Mouse (Mus musculus) kidney, postnatal 36 days (tissue): ENCODE measurements around the gene Lgals8.
A peak's percentile ranks its signal among the peaks of the same experiment; 100 is the strongest.
"Not testable (repeated sequence)": the region's sequence is repeated elsewhere in the genome, so short reads cannot be mapped to it uniquely, and the experiment has no call there.

Source experiments
- DNase-seq, 2 experiments: peaks; one replicate each; pipeline ENCODE4 v3.0.0; 2021 to 2022; ENCODE audit warnings: mixed read lengths in 2 of 2

Gene Lgals8

GRCm38 (mm10) chr13:12464844-12465243, at the start of gene Lgals8:
Lgals8 (minus strand) TSS chr13:12464944.
- DNase-seq = no peak

- DNase-seq = no peak
These were observed 46.6 kb upstream of the Lgals8 start for GRCm38 (mm10) chr13:12511189-12511965.

GRCm38 (mm10) chr13:12510032-12510431, 45.3 kb upstream of the Lgals8 start:
- DNase-seq = no peak

- no peak for DNase-seq
These were observed 42.7 kb upstream of the Lgals8 start for GRCm38 (mm10) chr13:12507426-12507825.

- DNase-seq = no peak
These were observed 40.6 kb upstream of the Lgals8 start for GRCm38 (mm10) chr13:12505359-12505758.

GRCm38 (mm10) chr13:12503238-12503751, 38.6 kb upstream of the Lgals8 start:
- DNase-seq = no peak

GRCm38 (mm10) chr13:12502665-12503237, 38.0 kb upstream of the Lgals8 start:
- DNase-seq = no peak

GRCm38 (mm10) chr13:12499107-12499506, 34.4 kb upstream of the Lgals8 start:
- no peak for DNase-seq

- DNase-seq = no peak
These were observed 33.1 kb upstream of the Lgals8 start for GRCm38 (mm10) chr13:12497809-12498208.

- peak in 1 of 2 experiments; percentile 9 for DNase-seq
These were observed 30.0 kb upstream of the Lgals8 start for GRCm38 (mm10) chr13:12494750-12495149.

- no peak for DNase-seq
These were observed 27.8 kb upstream of the Lgals8 start for GRCm38 (mm10) chr13:12492515-12492914.

- DNase-seq = no peak
These were observed 20.9 kb upstream of the Lgals8 start for GRCm38 (mm10) chr13:12485640-12486039.

- DNase-seq = no peak
These were observed 20.5 kb upstream of the Lgals8 start for GRCm38 (mm10) chr13:12485197-12485596.

GRCm38 (mm10) chr13:12479802-12480201, 15.1 kb upstream of the Lgals8 start:
- DNase-seq = no peak

- peak; percentile 85 to 92 for DNase-seq
These were observed 13.6 kb upstream of the Lgals8 start for GRCm38 (mm10) chr13:12478301-12478700.

GRCm38 (mm10) chr13:12476886-12477285, 12.1 kb upstream of the Lgals8 start:
- peak; percentile 32 to 50 for DNase-seq

- DNase-seq = no peak
These were observed 10.5 kb upstream of the Lgals8 start for GRCm38 (mm10) chr13:12475239-12475638.

- peak; percentile 62 to 87 for DNase-seq
These were observed 9.1 kb upstream of the Lgals8 start for GRCm38 (mm10) chr13:12473724-12474378.

GRCm38 (mm10) chr13:12468488-12468887, 3.7 kb upstream of the Lgals8 start:
- DNase-seq = no peak

GRCm38 (mm10) chr13:12464159-12464558, 585 bp downstream of the Lgals8 start:
- DNase-seq = not testable (repeated sequence)

- no peak for DNase-seq
These were observed 2.1 kb downstream of the Lgals8 start for GRCm38 (mm10) chr13:12462623-12463022.

GRCm38 (mm10) chr13:12461730-12462119, 3.0 kb downstream of the Lgals8 start:
- DNase-seq = peak in 1 of 2 experiments; percentile 27

- DNase-seq = peak; percentile 95 to 98
These were observed 3.6 kb downstream of the Lgals8 start for GRCm38 (mm10) chr13:12460881-12461729.
